Mouse (Mus musculus) thymus, postnatal 4 days (tissue): ENCODE data around the gene Sesn1.
"Not testable (repeated sequence)": the region's sequence is repeated elsewhere in the genome, so short reads cannot be mapped to it uniquely, and the experiment has no call there.

Experiments
- DNase-seq: peaks from one replicate; pipeline ENCODE4 v3.0.0; 2021

Sesn1 gene

GRCm38 (mm10) chr10:41930966-41931365 is 121.2 kb downstream of the Sesn1 start:
- DNase-seq = no peak

GRCm38 (mm10) chr10:41931962-41932361 is 122.2 kb downstream of the Sesn1 start:
- no peak for DNase-seq

GRCm38 (mm10) chr10:41932943-41933342 is 123.2 kb downstream of the Sesn1 start:
- no peak for DNase-seq

GRCm38 (mm10) chr10:41933536-41933935 is 123.8 kb downstream of the Sesn1 start:
- peak; percentile 87 for DNase-seq

GRCm38 (mm10) chr10:41934633-41935475 is 125.1 kb downstream of the Sesn1 start:
- no peak for DNase-seq

- no peak for DNase-seq
Observed at GRCm38 (mm10) chr10:41935476-41935829, 125.7 kb downstream of the Sesn1 start.

GRCm38 (mm10) chr10:41936100-41936499 is 126.4 kb downstream of the Sesn1 start:
- DNase-seq = no peak

- DNase-seq = peak; percentile 55
Observed at GRCm38 (mm10) chr10:41937176-41937575, 127.4 kb downstream of the Sesn1 start.

GRCm38 (mm10) chr10:41939090-41939489 is 129.4 kb downstream of the Sesn1 start:
- no peak for DNase-seq

- DNase-seq = not testable (repeated sequence)
Observed at GRCm38 (mm10) chr10:41952354-41952753, 142.6 kb downstream of the Sesn1 start.

- DNase-seq = no peak
Observed at GRCm38 (mm10) chr10:41952850-41953527, 143.3 kb downstream of the Sesn1 start.

- no peak for DNase-seq
Observed at GRCm38 (mm10) chr10:41953528-41953864, 143.8 kb downstream of the Sesn1 start.

- peak; percentile 52 for DNase-seq
Observed at GRCm38 (mm10) chr10:41957421-41958225, 147.9 kb downstream of the Sesn1 start.
